Mouse (Mus musculus): ENCODE data around the gene St3gal2. TPM values are rescaled to one million over a fixed set of nuclear protein-coding genes. Genes with fewer than 3 reads are reported as not detected.

The St3gal2 gene
- total and polyA plus RNA-seq, 3 experiments: 16.9 to 44.5 (median 17.0) TPM

DNA sequence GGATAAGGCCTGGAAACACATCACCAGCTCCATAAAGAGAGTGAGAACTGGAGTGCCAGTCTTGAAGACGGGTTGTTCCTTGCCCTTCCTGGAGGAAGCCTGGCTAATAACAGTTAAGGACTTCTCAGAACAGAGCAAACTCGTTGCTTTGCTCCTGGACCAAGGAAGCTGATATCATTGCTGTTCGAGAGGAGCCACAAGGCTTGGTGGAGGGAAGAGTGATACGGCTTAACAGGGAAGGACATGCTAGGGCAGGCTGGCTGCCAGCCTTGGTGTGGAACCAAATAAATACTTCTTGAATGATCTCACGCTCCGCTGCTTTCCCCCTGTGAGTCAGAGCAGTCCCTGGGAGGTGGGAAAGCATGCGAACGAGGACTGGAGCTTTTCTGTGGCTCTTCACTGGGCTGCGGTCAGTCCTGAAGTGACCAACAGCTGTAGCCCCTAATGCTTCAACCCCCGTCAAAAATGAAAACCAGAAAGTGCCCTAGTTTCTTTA, 21.8 kb downstream of the St3gal2 start (continued):
- no peak for TF ChIP-seq SIN3A (IDR thresholded peaks at IDR 0.05; ENCODE audit: low read length)
- TF ChIP-seq MXI1 (IDR thresholded peaks at IDR 0.05; ENCODE audit: low read depth, low read length): no peak
- TF ChIP-seq ZKSCAN1 (IDR thresholded peaks at IDR 0.05; ENCODE audit: borderline replicate concordance, low read depth, low read length): no peak
- no peak for TF ChIP-seq GABPA (IDR thresholded peaks at IDR 0.05; ENCODE audit: insufficient replicate concordance, low read depth, low read length)
- peak; percentile 39; the same call in 1 of the 2 replicates for TF ChIP-seq PAX5 (IDR thresholded peaks at IDR 0.05; ENCODE audit: low read length)
- TF ChIP-seq ZNF384 (IDR thresholded peaks at IDR 0.05; ENCODE audit: low read depth, low read length): peak; percentile 36; the same call in 1 of the 2 replicates
- TF ChIP-seq MAX (IDR thresholded peaks at IDR 0.05; ENCODE audit: low read length): no peak
- peak; percentile 77; the same call in 1 of the 2 replicates for TF ChIP-seq EP300 (IDR thresholded peaks at IDR 0.05; ENCODE audit: low read length)
- TF ChIP-seq CHD1 (IDR thresholded peaks at IDR 0.05; ENCODE audit: low read depth, low read length): no peak
- TF ChIP-seq JUND (conservative IDR thresholded peaks at IDR 0.05; ENCODE audit: low read depth, low read length): no peak
- no peak for TF ChIP-seq POLR2AphosphoS2 (IDR thresholded peaks at IDR 0.05; ENCODE audit: low read depth, low read length)
- TF ChIP-seq MEF2A (IDR thresholded peaks at IDR 0.05; ENCODE audit: borderline replicate concordance, low read depth, low read length): peak; percentile 56; the same call in 1 of the 2 replicates
- TF ChIP-seq ELF1 (IDR thresholded peaks at IDR 0.05; ENCODE audit: low read depth, low read length): no peak
- peak; percentile 26; the same call in 1 of the 2 replicates for TF ChIP-seq POLR2A (IDR thresholded peaks at IDR 0.05; ENCODE audit: low read depth, low read length)
- no peak for TF ChIP-seq UBTF (IDR thresholded peaks at IDR 0.05; ENCODE audit: low read depth, low read length)
- TF ChIP-seq MYC (IDR thresholded peaks at IDR 0.05; ENCODE audit: low read depth, low read length): peak; percentile 53; the same call in 1 of the 2 replicates

- H3K27ac ChIP-seq (ENCODE audit: insufficient read depth, low read depth): no peak overlapping the region
- no peak overlapping the region for H3K9ac ChIP-seq (ENCODE audit: insufficient read depth, low read depth)
- H3K36me3 ChIP-seq (replicated peaks in 1 of 2; ENCODE audit: control insufficient read depth in 1 of 2, insufficient read depth in 1 of 2, low read length in 1 of 2): peaks cover 3 to 68% of the 10 kb centered on the region in 2 experiments
- peaks cover 20 to 85% of the 10 kb centered on the region in 2 experiments for H3K4me1 ChIP-seq (ENCODE audit: control insufficient read depth in 1 of 2, insufficient read depth in 2 of 2)
- DNase-seq (ENCODE audit: extremely low read depth): no peak
- in situ Hi-C loops (cut with MboI; ENCODE audit: low pct_ligation_motif_present, low pct_unique_long_range_greater_than_20kb, low sequenced_read_pairs): no loop called here
- peaks cover 21% of the 10 kb centered on the region for H3K79me2 ChIP-seq (replicated peaks; ENCODE audit: control insufficient read depth, extremely low read depth, insufficient read depth, poor library complexity, severe bottlenecking)
- no peak overlapping the region for H3K4me2 ChIP-seq (ENCODE audit: insufficient read depth, low read depth, poor library complexity, severe bottlenecking)
- no peaks in the 10 kb centered on the region for H3K9me3 ChIP-seq (replicated peaks; ENCODE audit: low read length)
- TF ChIP-seq RAD21 (IDR thresholded peaks at IDR 0.05; ENCODE audit: low read depth, low read length) (no peak), MAX (IDR thresholded peaks at IDR 0.05; ENCODE audit: low read length) (no peak), SMC3 (IDR thresholded peaks at IDR 0.05; ENCODE audit: low read depth, low read length) (no peak)
- H3K4me3 ChIP-seq (replicated peaks in 1 of 3; ENCODE audit: low read depth in 2 of 3, low read length in 2 of 3, poor library complexity in 1 of 3): no peak overlapping the region
- H3K27me3 ChIP-seq (replicated peaks): no peaks in the 10 kb centered on the region
- dilution Hi-C loops (cut with MboI; ENCODE audit: extremely low pct_ligation_motif_present, extremely low pct_unique_long_range_greater_than_20kb, low sequenced_read_pairs): no loop called here
Measured at GRCm38 (mm10) chr8:110944276-110944876, 24.7 kb downstream of the St3gal2 start.

- H3K4me2 ChIP-seq (ENCODE audit: insufficient read depth, low read depth, poor library complexity, severe bottlenecking): no peak overlapping the region
- no peak overlapping the region for H3K27ac ChIP-seq (ENCODE audit: insufficient read depth, low read depth)
- H3K36me3 ChIP-seq (replicated peaks in 1 of 2; ENCODE audit: control insufficient read depth in 1 of 2, insufficient read depth in 1 of 2, low read length in 1 of 2): peaks cover 3 to 64% of the 10 kb centered on the region in 2 experiments
- DNase-seq (ENCODE audit: extremely low read depth): no peak
- no peak overlapping the region for H3K4me3 ChIP-seq (replicated peaks in 1 of 3; ENCODE audit: low read depth in 2 of 3, low read length in 2 of 3, poor library complexity in 1 of 3)
- no peak overlapping the region for H3K9ac ChIP-seq (ENCODE audit: insufficient read depth, low read depth)
- H3K9me3 ChIP-seq (replicated peaks; ENCODE audit: low read length): no peaks in the 10 kb centered on the region
- in situ Hi-C loops (cut with MboI; ENCODE audit: low pct_ligation_motif_present, low pct_unique_long_range_greater_than_20kb, low sequenced_read_pairs) (no loop called here), dilution Hi-C loops (cut with MboI; ENCODE audit: extremely low pct_ligation_motif_present, extremely low pct_unique_long_range_greater_than_20kb, low sequenced_read_pairs) (no loop called here)
- no peaks in the 10 kb centered on the region for H3K27me3 ChIP-seq (replicated peaks)
- TF ChIP-seq MAX (IDR thresholded peaks at IDR 0.05; ENCODE audit: low read length) (no peak), ETS1 (conservative IDR thresholded peaks at IDR 0.05; ENCODE audit: low read depth, low read length) (no peak), MAZ (IDR thresholded peaks at IDR 0.05; ENCODE audit: low read depth, low read length) (no peak), SMC3 (IDR thresholded peaks at IDR 0.05; ENCODE audit: low read depth, low read length) (no peak)
- H3K4me1 ChIP-seq (ENCODE audit: control insufficient read depth in 1 of 2, insufficient read depth in 2 of 2): peaks cover 16 to 79% of the 10 kb centered on the region in 2 experiments
- peaks cover 8% of the 10 kb centered on the region for H3K79me2 ChIP-seq (replicated peaks; ENCODE audit: control insufficient read depth, extremely low read depth, insufficient read depth, poor library complexity, severe bottlenecking)
Measured at GRCm38 (mm10) chr8:110945716-110946115, 26.0 kb downstream of the St3gal2 start.
